Mouse (Mus musculus) c-Kit-positive CD71-positive TER-119-negative erythroid progenitor cells, embryonic 14.5 days (primary cell): ENCODE measurements around the gene Jup.
A peak's percentile ranks its signal among the peaks of the same experiment; 100 is the strongest.

ENCODE experiments used
- DNase-seq: peaks from one replicate; pipeline ENCODE4 v3.0.0-alpha.2; 2013; ENCODE audit warnings: low read depth

The Jup gene

GRCm38 (mm10) chr11:100319492-100320171 lies 77.9 kb downstream of the Jup start, which contains the start of gene Eif1:
TSS of gene Eif1 (plus strand) at chr11:100319885.
- peak; percentile 100 for DNase-seq
